Mouse (Mus musculus) T-helper 2 cell (primary cell): ENCODE results near the gene Tspan4.

Experiments used
- in situ Hi-C: fragments of 300-600 bp; cut with MboI, MseI; formaldehyde crosslinking; loops from one replicate; pipeline ENCODE4 v1.15.1; 2025; ENCODE audit warnings: high pct_unique_total_duplicates

Tspan4 gene

GRCm38 (mm10) chr7:141476981-141477370 is 1.9 kb downstream of the Tspan4 start:
- in situ Hi-C loops, result loop anchor here (5.0 kb wide), 1 partner anchor 60 kb away; the partner anchor contains the start of gene Chid1

DNA sequence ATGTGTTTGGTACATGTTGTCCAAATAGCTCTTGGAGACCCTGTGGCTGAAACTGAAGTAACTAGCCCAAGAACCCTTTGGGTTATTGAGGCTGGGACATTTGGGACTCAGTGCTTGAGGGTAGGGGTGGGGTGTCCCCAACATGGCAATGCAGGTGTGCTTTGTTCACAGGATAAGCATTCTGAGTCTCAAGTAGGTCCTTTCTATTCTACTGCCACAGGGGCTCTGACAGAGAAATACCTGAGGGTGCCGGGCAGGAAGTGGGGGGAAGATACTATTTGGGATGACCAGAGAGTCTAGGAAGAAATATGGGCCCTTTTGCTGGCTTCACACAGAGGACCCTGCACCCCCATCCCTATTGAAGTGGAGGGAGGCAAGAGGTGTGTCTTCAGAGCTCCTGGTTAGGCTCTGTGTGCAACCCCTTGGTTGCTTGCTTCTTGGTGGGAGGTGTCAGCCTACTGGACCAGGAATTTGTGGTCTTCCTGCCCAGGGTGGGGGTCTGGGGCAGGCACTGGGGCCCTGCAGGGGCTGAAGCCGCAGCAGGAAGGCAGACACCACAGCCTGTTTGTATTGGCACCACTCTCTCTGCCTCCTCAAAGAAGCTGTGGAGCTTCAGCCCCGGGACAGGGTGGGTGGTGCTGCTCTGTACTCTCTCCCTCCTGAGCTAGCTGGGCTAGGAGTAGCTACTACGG is 2.7 kb downstream of the Tspan4 start:
- in situ Hi-C loops, result loop anchor here (5.0 kb wide), 1 partner anchor 60 kb away; the partner anchor contains the start of gene Chid1

GRCm38 (mm10) chr7:141478270-141478748 is 3.3 kb downstream of the Tspan4 start:
- in situ Hi-C loops, result loop anchor here (5.0 kb wide), 1 partner anchor 59 kb away; the partner anchor contains the start of gene Chid1

DNA sequence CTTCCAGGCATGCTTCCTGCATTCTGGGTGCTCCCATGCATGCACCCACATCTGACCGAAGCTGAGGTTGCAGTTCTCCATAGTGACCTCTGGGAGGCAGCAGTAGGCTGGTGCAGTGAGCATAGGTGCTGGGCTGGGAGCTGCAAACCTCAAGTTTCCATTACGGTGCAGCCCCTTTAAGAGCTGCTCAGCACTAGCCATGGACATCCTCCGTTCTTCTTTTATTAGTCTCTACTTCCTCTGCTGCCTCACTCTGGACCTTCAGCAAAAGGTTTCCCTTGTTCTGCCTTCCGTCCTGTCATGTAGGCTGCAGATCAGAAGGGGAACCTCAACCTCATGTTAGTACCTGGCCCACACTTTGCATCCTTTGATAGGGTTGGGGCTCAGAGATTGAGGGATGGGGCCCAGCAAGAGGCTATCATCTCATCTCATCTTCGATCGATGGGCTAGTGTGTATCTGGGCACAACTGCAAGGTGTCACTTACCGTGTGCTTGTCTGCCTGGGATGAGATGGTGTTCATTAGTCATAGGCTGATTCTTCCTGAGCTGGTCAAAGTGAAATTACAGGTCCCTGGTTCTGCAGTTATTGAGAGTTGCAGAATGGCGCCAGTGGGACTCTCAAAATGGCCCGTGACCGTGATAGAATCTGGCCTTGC is 5.9 kb downstream of the Tspan4 start:
- in situ Hi-C loops, result no loop called here

- in situ Hi-C loops, result no loop called here
Observed at GRCm38 (mm10) chr7:141481498-141482401, 6.7 kb downstream of the Tspan4 start.

DNA sequence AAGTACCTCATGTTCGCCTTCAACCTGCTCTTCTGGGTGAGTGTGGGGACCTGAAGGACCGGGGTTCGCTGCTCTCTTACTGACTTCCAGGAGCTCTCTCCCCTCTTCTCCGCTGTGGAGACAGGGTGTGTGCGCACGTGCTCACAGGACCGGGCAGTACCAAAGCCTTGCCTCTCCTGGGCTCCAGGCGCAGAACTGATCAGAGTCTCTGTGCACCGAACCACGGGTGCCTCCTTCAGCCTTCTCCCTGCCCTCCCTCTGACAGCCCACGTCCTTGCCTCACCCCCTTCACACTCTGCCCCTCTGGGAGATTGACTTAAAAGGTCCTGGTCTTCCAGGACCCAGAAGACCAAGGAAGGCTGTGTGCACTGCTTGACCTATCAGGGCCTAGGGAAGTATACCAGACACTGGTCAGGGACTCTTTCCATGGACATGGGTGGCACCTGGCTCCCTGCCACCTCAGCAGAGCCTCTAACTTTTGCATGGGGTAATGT is 7.5 kb downstream of the Tspan4 start:
- in situ Hi-C loops, result no loop called here

DNA sequence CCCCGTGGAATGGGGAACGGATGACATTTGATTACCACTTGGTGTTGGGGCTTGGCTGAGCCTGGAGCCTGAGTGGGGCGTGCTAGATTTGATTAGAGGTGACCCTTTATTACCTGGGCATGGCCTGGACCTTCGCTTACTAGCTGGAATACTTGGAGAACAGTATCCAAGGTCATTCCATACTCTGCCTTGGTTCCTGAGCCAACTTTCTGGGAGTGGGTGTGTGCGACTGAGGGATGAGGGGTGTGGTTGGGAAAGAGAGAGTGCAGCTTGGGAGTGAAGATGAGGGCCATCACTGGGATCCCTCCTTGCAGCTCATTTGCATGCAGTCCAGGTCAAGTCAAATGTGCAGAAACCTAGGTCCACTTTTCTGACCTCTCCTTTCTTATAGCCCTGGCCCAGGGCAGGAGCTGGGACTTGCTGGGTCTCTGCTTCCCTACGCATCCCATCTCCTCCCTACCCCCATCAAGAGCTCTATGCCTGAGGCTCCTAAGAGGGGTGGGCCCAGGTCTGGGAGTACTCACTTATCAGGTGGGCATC is 8.1 kb downstream of the Tspan4 start:
- in situ Hi-C loops, result no loop called here

GRCm38 (mm10) chr7:141484186-141485120 is 9.4 kb downstream of the Tspan4 start:
- in situ Hi-C loops, result no loop called here

DNA sequence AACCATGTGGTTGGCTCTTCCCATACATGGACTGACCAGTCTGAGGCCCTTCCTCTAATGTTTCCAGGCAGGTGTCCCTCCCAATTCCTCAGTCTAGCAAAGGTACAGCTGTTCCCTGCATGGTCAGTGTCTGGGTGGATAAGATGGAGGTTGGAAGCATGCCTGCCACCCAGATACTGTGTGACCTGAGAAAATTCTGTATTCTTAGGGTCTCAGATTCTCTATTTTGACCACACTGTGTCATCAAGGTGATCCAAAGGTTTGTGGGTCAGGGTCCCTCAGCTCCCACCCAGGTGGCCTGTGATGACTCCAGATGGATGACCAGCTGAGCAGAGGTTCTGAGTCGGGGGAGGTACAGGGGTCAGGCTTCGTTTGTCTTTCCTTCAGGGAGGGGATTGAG is 10.1 kb downstream of the Tspan4 start:
- in situ Hi-C loops, result no loop called here

- in situ Hi-C loops, result no loop called here
Observed at GRCm38 (mm10) chr7:141485606-141486005, 10.6 kb downstream of the Tspan4 start.

DNA sequence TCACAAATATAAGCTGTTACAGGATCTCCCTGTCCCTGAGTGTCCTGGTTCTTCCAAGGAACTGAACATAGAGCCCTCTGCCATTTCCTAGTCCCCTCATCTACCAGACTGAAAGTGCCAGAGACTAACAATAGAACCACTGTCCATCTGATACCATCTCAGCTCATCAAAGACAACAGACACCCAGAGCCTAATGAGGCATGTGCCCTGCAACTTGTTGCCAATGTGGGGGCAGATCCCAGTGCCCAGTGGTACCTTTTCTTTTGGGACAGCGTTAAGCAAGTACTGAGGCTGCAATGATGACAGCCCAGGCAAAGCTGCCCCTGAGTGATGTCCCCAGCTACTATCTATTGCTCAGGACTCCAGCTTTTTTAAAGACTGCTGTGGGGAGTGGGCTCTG is 11.2 kb downstream of the Tspan4 start:
- in situ Hi-C loops, result no loop called here

- in situ Hi-C loops, result no loop called here
Observed at GRCm38 (mm10) chr7:141487141-141487540, 12.1 kb downstream of the Tspan4 start.

GRCm38 (mm10) chr7:141491151-141491550 is 16.1 kb downstream of the Tspan4 start:
- in situ Hi-C loops, result loop anchor here (5.0 to 10.0 kb wide), 2 partner anchors 164 to 256 kb away; partner anchors contain the start of gene Muc6

- in situ Hi-C loops, result loop anchor here (5.0 to 10.0 kb wide), 2 partner anchors 162 to 255 kb away; partner anchors contain the start of gene Muc6
Observed at GRCm38 (mm10) chr7:141492738-141493137, 17.7 kb downstream of the Tspan4 start.

- in situ Hi-C loops, result loop anchor here (5.0 to 10.0 kb wide), 2 partner anchors 161 to 254 kb away; partner anchors contain the start of gene Muc6
Observed at GRCm38 (mm10) chr7:141493729-141494128, 18.7 kb downstream of the Tspan4 start.

DNA sequence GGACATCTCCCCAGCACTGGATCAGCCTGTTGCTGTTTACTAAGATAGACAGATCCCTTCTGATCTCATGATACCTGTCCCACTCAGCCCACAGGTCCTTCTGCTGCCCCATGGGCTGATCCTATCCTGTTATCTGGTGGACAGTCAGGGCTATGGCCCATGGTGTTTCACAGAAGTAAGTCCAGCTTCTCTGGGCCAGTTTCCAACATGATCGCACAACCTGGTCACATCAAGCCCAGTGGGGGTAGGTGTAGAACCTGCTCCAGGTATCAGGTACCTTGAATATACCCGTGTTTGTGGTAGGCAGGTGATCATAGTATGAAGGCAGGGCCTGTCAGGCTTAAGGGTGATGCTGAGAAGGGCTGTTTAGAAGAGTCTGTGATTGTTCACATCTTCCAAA is 20.3 kb downstream of the Tspan4 start:
- in situ Hi-C loops, result loop anchor here (10.0 kb wide), 1 partner anchor 159 kb away; the partner anchor contains the start of gene Muc6

DNA sequence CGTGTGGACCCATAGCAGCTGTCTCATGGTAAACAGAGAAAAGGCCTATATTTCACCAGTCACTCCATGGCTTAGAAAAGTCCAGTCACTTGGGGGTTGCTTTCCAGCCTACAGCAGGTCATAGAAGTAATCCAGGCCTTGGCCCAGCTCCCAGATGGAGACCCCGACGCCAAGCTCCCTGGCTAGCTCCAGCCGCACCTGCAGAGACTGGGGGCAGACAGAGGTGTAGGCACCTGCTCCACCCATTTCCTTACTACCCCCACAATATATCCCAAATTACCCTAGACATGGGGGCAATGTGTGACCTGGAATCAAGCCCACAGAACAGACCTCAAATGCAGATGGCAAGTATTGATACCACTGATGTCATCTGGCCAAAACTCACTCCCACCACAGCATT is 20.9 kb downstream of the Tspan4 start:
- in situ Hi-C loops, result loop anchor here (10.0 kb wide), 1 partner anchor 159 kb away; the partner anchor contains the start of gene Muc6

DNA sequence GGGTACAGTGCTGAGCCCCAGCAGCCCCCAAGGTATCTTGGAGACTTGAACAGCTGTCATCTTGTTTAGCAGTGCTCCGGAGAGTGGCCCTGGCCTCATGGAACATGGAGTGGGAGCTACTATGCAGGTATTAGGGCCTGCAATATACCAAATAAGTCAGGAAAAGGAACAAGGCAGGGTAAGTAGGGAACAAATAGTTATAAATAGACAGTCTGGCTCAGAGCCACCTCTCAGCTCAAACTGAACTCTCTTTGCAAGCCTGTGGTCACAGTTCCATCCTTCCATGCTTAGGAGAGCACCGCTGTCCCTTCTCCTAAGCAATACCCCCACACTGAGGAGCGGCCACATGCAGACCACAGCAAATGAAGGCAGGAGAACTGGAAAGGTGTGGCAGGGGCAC is 22.6 kb downstream of the Tspan4 start:
- in situ Hi-C loops, result loop anchor here (10.0 kb wide), 1 partner anchor 157 kb away; the partner anchor contains the start of gene Muc6

GRCm38 (mm10) chr7:141501820-141502555 is 26.9 kb downstream of the Tspan4 start:
- in situ Hi-C loops, result no loop called here
